Mouse (Mus musculus) mature B cell (primary cell): ENCODE measurements around the gene Slco2a1.

Source experiments
- in situ Hi-C: fragments of 300-500 bp; cut with MboI; formaldehyde crosslinking; loops from 2 replicates; pipeline ENCODE4 v1.14.3; 2019

Slco2a1 gene

GRCm38 (mm10) chr9:103116941-103117340 lies 128.4 kb downstream of the Slco2a1 start:
- in situ Hi-C loops = no loop called here

- in situ Hi-C loops = no loop called here
Observed at GRCm38 (mm10) chr9:103117495-103117894, 129.0 kb downstream of the Slco2a1 start.

GRCm38 (mm10) chr9:103117951-103118350 lies 129.4 kb downstream of the Slco2a1 start:
- in situ Hi-C loops = no loop called here

- in situ Hi-C loops = no loop called here
Observed at GRCm38 (mm10) chr9:103118651-103119275, 130.3 kb downstream of the Slco2a1 start.

GRCm38 (mm10) chr9:103119781-103120180 lies 131.3 kb downstream of the Slco2a1 start:
- in situ Hi-C loops = no loop called here

GRCm38 (mm10) chr9:103120231-103120630 lies 131.7 kb downstream of the Slco2a1 start:
- in situ Hi-C loops = no loop called here

- in situ Hi-C loops = no loop called here
Observed at GRCm38 (mm10) chr9:103121546-103121945, 133.0 kb downstream of the Slco2a1 start.

GRCm38 (mm10) chr9:103124746-103125145 lies 136.2 kb downstream of the Slco2a1 start:
- in situ Hi-C loops = no loop called here

GRCm38 (mm10) chr9:103133493-103134124 lies 145.1 kb downstream of the Slco2a1 start:
- in situ Hi-C loops = no loop called here

GRCm38 (mm10) chr9:103134450-103135030 lies 146.0 kb downstream of the Slco2a1 start:
- in situ Hi-C loops = no loop called here

GRCm38 (mm10) chr9:103139481-103139880 lies 151.0 kb downstream of the Slco2a1 start:
- in situ Hi-C loops = no loop called here

GRCm38 (mm10) chr9:103140384-103140783 lies 151.9 kb downstream of the Slco2a1 start:
- in situ Hi-C loops = no loop called here

- in situ Hi-C loops = no loop called here
Observed at GRCm38 (mm10) chr9:103141266-103141665, 152.8 kb downstream of the Slco2a1 start.

- in situ Hi-C loops = no loop called here
Observed at GRCm38 (mm10) chr9:103143881-103144280, 155.4 kb downstream of the Slco2a1 start.

- in situ Hi-C loops = no loop called here
Observed at GRCm38 (mm10) chr9:103145351-103145750, 156.8 kb downstream of the Slco2a1 start.
